Mouse (Mus musculus) gastrocnemius, adult 2 months (tissue): ENCODE data around the gene Rfesd. TPM values are rescaled to one million over a fixed set of nuclear protein-coding genes. Genes with fewer than 3 reads are reported as not detected.

ENCODE experiments used
- DNase-seq: peaks from one replicate; pipeline ENCODE4 v3.0.0; 2022
- H3K27ac ChIP-seq: fragments of 200-600 bp; 2 replicates; pipeline ENCODE4 v1.8.1; 2022; ENCODE audit warnings: mild to moderate bottlenecking
- H3K4me3 ChIP-seq: fragments of 200-600 bp; 2 replicates; pipeline ENCODE4 v1.8.1; 2022; ENCODE audit warnings: mild to moderate bottlenecking, moderate library complexity
- CTCF ChIP-seq: fragments of 200-600 bp; IDR thresholded peaks from 2 replicates; pipeline ENCODE4 v1.8.1; 2022; ENCODE audit warnings: antibody characterized with exemption, mild to moderate bottlenecking, moderate library complexity
- intact Hi-C: fragments of 180-260 bp; cut with DNase I; formaldehyde crosslinking; loops from one replicate; pipeline ENCODE4 v1.15.1; 2025
- long read RNA-seq, 2 experiments: library from polyadenylated mRNA; stranded (forward); transcript quantifications; one replicate each; pipeline ENCODE4 v2.0.0; 2021
- total RNA-seq, 2 experiments: library from RNA; stranded (reverse); gene quantifications; 2 replicates each; pipeline ENCODE4 v1.2.3; 2021

Rfesd gene
- 10 to 100 TPM; 20.1 to 24.0 TPM for total RNA-seq
- long read RNA-seq, experiment 1, transcript Rfesd-202 (4 exons, 595 nt) = major isoform, 10 of 17 reads
- long read RNA-seq, experiment 1, transcript Rfesd-201 (4 exons, 2,807 nt) = minor isoform, 6 of 17 reads
- long read RNA-seq, experiment 1, partial matches to known transcripts = 0 of 17 reads
- long read RNA-seq, experiment 1, other reads (novel, unspliced or antisense) = 0 of 17 reads
- long read RNA-seq, experiment 2, transcript Rfesd-203 (4 exons, 1,436 nt) = minor isoform, 6 of 22 reads
- long read RNA-seq, experiment 2, transcript Rfesd-202 (4 exons, 595 nt) = major isoform, 12 of 22 reads
- long read RNA-seq, experiment 2, partial matches to known transcripts = 0 of 22 reads
- long read RNA-seq, experiment 2, other reads (novel, unspliced or antisense) = 0 of 22 reads

GRCm38 (mm10) chr13:76017974-76018843, at the start of gene Rfesd:
Gene Rfesd (minus strand): TSS chr13:76018719.
- TF ChIP-seq CTCF = no peak
- peak within 1 kb of the TSS; percentile 97 for H3K4me3 ChIP-seq
- peak within 1 kb of the TSS; percentile 97 for H3K27ac ChIP-seq
- intact Hi-C loops = loop anchor here (2.0 kb wide), 2 partner anchors 73 to 81 kb away; partner anchors contain the start of genes Arsk and Ttc37
- DNase-seq = peak; percentile 99

DNA sequence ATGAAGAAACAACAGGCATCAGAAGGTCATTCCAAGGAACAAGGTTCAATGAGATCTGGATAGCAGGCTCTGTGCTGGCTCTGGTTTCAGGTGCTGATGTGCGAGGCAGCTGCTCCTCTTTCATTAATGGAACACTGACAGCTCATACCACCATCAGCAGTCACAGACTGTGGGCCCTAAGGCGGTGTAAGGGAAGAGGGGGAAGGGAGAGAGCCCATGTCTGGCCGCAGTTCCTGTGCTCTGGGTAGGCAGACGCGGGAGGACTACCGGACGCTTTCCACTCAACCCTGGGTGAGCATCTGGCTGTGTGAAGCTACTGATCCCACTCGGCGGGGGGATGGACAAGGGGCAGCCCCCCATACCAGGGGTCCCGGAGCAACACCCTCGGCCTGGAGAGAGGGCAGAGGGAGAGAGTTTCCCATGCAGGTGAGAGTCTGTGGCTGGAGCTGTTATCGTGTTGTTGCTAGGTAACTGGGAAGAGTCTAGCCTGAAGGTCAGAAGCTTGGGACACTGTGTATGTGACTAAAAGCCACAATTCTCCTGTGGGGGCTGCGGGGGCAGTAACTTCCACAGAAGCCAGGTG, 45.9 kb upstream of the Rfesd start:
- intact Hi-C loops = no loop called here
- Histone ChIP-seq H3K4me3 (no peak overlapping the region), H3K27ac (no peak overlapping the region)
- DNase-seq = no peak
- no peak for TF ChIP-seq CTCF

- no peak overlapping the region for H3K4me3 ChIP-seq
- DNase-seq = no peak
- no peak for TF ChIP-seq CTCF
- intact Hi-C loops = no loop called here
- no peak overlapping the region for H3K27ac ChIP-seq
Observed at GRCm38 (mm10) chr13:76063548-76063947, 45.0 kb upstream of the Rfesd start.

DNA sequence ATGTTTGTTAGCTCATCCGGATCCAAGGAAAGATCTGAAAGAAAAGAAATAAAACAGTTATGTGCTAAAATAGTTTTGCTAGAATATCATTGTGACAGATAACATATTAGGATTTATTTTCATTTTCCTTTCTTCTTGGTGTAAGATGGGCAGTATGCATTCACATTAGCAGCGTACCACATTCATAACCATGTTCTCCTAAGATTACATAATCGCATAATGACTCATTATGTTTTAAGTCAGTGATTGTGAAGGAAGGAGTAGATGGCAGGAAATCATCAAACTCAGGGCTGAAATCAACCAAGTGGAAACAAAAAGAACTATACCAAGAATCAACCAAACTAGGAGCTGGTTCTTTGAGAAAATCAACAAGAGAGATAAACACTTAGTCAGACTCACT, 44.0 kb upstream of the Rfesd start:
- no peak overlapping the region for H3K4me3 ChIP-seq
- intact Hi-C loops = no loop called here
- TF ChIP-seq CTCF = no peak
- H3K27ac ChIP-seq = no peak overlapping the region
- no peak for DNase-seq

- TF ChIP-seq CTCF = no peak
- Histone ChIP-seq H3K27ac (no peak overlapping the region), H3K4me3 (no peak overlapping the region)
- intact Hi-C loops = no loop called here
- DNase-seq = no peak
Observed at GRCm38 (mm10) chr13:76062126-76062525, 43.6 kb upstream of the Rfesd start.

GRCm38 (mm10) chr13:76059591-76059990, 41.1 kb upstream of the Rfesd start:
- DNase-seq = no peak
- Histone ChIP-seq H3K4me3 (no peak overlapping the region), H3K27ac (no peak overlapping the region)
- TF ChIP-seq CTCF = no peak
- intact Hi-C loops = no loop called here

- Histone ChIP-seq H3K27ac (no peak overlapping the region), H3K4me3 (no peak overlapping the region)
- DNase-seq = no peak
- intact Hi-C loops = no loop called here
- TF ChIP-seq CTCF = no peak
Observed at GRCm38 (mm10) chr13:76057267-76058069, 38.9 kb upstream of the Rfesd start.

DNA sequence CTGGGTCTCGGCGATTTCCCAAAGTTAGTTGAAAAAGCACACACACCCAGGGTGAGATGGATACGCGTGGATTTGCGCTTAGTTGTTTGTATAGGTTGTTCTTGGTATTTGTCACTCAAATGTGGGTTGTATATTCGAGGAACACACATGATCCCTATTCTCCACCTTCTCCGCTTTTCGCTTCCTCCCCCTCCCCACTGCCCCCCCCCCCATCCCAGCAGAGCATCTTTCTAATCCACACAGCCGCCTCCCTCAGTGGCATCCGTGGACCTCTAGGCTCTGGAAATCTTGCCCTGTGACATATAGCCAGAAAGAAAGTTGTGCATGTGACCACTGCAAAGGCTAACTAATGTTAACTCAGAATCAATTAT, 38.4 kb upstream of the Rfesd start, which contains the start of gene Gpr150:
Gpr150 (minus strand) TSS at position 101 of the 371 bp plus-strand sequence.
- no peak within 1 kb of the TSS for H3K27ac ChIP-seq
- intact Hi-C loops = no loop called here
- no peak for DNase-seq
- H3K4me3 ChIP-seq = peak within 1 kb of the TSS; percentile 70
- no peak for TF ChIP-seq CTCF

DNA sequence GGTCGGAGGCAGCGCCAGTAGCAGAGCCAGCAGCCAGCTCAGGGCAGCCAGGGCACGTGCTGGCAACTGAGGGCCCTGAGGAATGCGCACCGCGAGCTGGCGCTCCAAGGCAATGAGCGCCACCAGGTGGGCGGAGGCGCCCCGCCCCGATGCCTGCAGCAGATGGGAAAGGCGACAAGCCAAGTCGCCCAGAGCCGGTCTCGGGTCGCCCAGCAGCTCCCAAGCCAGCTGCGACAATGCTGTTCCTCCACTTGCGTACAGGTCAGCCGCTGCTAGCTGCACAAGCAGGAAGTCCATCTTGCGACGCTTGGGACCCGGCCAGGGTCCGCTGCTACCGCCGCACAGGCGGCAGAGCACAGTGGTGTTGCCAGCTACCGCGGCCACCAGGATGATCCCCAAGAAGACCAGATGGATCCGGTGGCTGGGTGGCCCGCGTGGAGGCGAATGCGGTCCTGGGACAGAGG, 37.8 kb upstream of the Rfesd start:
- Histone ChIP-seq H3K4me3 (peak overlapping the region; percentile 70), H3K27ac (no peak overlapping the region)
- intact Hi-C loops = no loop called here
- TF ChIP-seq CTCF = peak; percentile 59
- peak; percentile 67 for DNase-seq

- Histone ChIP-seq H3K4me3 (peak overlapping the region; percentile 70), H3K27ac (no peak overlapping the region)
- peak; percentile 42 for DNase-seq
- intact Hi-C loops = no loop called here
- TF ChIP-seq CTCF = no peak
Observed at GRCm38 (mm10) chr13:76055391-76056232, 37.1 kb upstream of the Rfesd start.

GRCm38 (mm10) chr13:76044971-76045370, 26.5 kb upstream of the Rfesd start:
- H3K4me3 ChIP-seq = no peak overlapping the region
- no peak for DNase-seq
- intact Hi-C loops = no loop called here
- no peak for TF ChIP-seq CTCF
- H3K27ac ChIP-seq = no peak overlapping the region
